Mouse (Mus musculus) CH12.LX (cell line): Measurements from ENCODE around the gene Kctd19. TPM values are rescaled to one million over a fixed set of nuclear protein-coding genes. Genes with fewer than 3 reads are reported as not detected.

ENCODE experiments used
- DNase-seq: peaks from one replicate; pipeline ENCODE4 v3.0.0-alpha.2; 2013; ENCODE audit errors: extremely low read depth
- H3K27ac ChIP-seq: 2 replicates; pipeline ENCODE4 v1.5.1; 2012; ENCODE audit warnings: low read depth, mild to moderate bottlenecking, control low read depth, moderate library complexity; ENCODE audit not compliant: insufficient read depth
- H3K27me3 ChIP-seq: replicated peaks from 2 replicates; pipeline ENCODE3; 2012; ENCODE audit warnings: inconsistent platforms
- H3K36me3 ChIP-seq, 2 experiments: replicated peaks in 1 of 2; 2 replicates each; pipeline versions ENCODE3 to v1.6.1; 2012; ENCODE audit warnings: inconsistent platforms in 1 of 2, low read length in 1 of 2, mild to moderate bottlenecking in 1 of 2, mixed read lengths in 1 of 2, moderate library complexity in 1 of 2; ENCODE audit not compliant: control insufficient read depth in 1 of 2, insufficient read depth in 1 of 2
- H3K4me1 ChIP-seq, 2 experiments: 2 replicates each; pipeline ENCODE4 v1.6.1; 2012; ENCODE audit warnings: inconsistent platforms in 1 of 2, moderate library complexity in 1 of 2; ENCODE audit not compliant: insufficient read depth in 2 of 2, control insufficient read depth in 1 of 2
- H3K4me2 ChIP-seq: 2 replicates; pipeline ENCODE4 v1.6.1; 2012; ENCODE audit warnings: low read depth, mild to moderate bottlenecking, control low read depth; ENCODE audit not compliant: poor library complexity, insufficient read depth, severe bottlenecking
- H3K4me3 ChIP-seq, 3 experiments: fragments of 150-350 bp in 1 of 3; sonication (generic) in 1 of 3; replicated peaks in 1 of 3; 2 replicates each; pipeline versions ENCODE3 to v1.5.1; 2011 to 2012; ENCODE audit warnings: low read depth in 2 of 3, low read length in 2 of 3, mild to moderate bottlenecking in 2 of 3, moderate library complexity in 2 of 3, control low read depth in 1 of 3, improper control_type of control experiment in 1 of 3, inconsistent platforms in 1 of 3, mixed read lengths in 1 of 3; ENCODE audit not compliant: poor library complexity in 1 of 3
- H3K79me2 ChIP-seq: replicated peaks from 2 replicates; pipeline ENCODE4 v1.6.1; 2012; ENCODE audit warnings: mild to moderate bottlenecking, moderate library complexity; ENCODE audit not compliant: control insufficient read depth, poor library complexity, insufficient read depth, severe bottlenecking; ENCODE audit errors: extremely low read depth
- H3K9ac ChIP-seq: 2 replicates; pipeline ENCODE4 v1.6.1; 2012; ENCODE audit warnings: low read depth, mild to moderate bottlenecking, control low read depth, moderate library complexity; ENCODE audit not compliant: insufficient read depth
- H3K9me3 ChIP-seq: replicated peaks from 2 replicates; pipeline ENCODE3; 2012; ENCODE audit warnings: low read length, inconsistent platforms, mixed read lengths
- BHLHE40 ChIP-seq: IDR thresholded peaks from 2 replicates; pipeline ENCODE4 v1.6.1; 2011; ENCODE audit warnings: mild to moderate bottlenecking, low read depth, low read length, improper control_type of control experiment
- CTCF ChIP-seq, 2 experiments: IDR thresholded peaks in 1 of 2; conservative IDR thresholded peaks in 1 of 2; 2 replicates each; pipeline ENCODE4 v1.5.1; 2011 to 2012; ENCODE audit warnings: low read depth in 2 of 2, low read length in 2 of 2, improper control_type of control experiment in 1 of 2, inconsistent platforms in 1 of 2, mild to moderate bottlenecking in 1 of 2, moderate library complexity in 1 of 2
- E2F4 ChIP-seq: IDR thresholded peaks from 2 replicates; pipeline ENCODE4 v1.6.1; 2011; ENCODE audit warnings: low read depth, low read length, improper control_type of control experiment; ENCODE audit not compliant: insufficient replicate concordance
- EP300 ChIP-seq: IDR thresholded peaks from 2 replicates; pipeline ENCODE4 v1.6.1; 2011; ENCODE audit warnings: low read length, improper control_type of control experiment
- HCFC1 ChIP-seq: IDR thresholded peaks from 2 replicates; pipeline ENCODE4 v1.6.1; 2012; ENCODE audit warnings: low read depth, mild to moderate bottlenecking, inconsistent platforms, low read length, improper control_type of control experiment
- IRF4 ChIP-seq: IDR thresholded peaks from 2 replicates; pipeline ENCODE4 v1.6.1; 2014; ENCODE audit warnings: low read depth, mild to moderate bottlenecking, inconsistent platforms, low read length, improper control_type of control experiment
- JUND ChIP-seq: conservative IDR thresholded peaks from 2 replicates; pipeline ENCODE4 v1.6.1; 2011; ENCODE audit warnings: low read depth, low read length, improper control_type of control experiment
- KAT2A ChIP-seq: IDR thresholded peaks from 2 replicates; pipeline ENCODE4 v1.6.1; 2012; ENCODE audit warnings: low read length, improper control_type of control experiment, inconsistent platforms; ENCODE audit not compliant: insufficient replicate concordance
- MAX ChIP-seq: IDR thresholded peaks from 2 replicates; pipeline ENCODE4 v1.6.1; 2011; ENCODE audit warnings: low read length, improper control_type of control experiment
- MAZ ChIP-seq: IDR thresholded peaks from 2 replicates; pipeline ENCODE4 v1.6.1; 2012; ENCODE audit warnings: low read depth, mild to moderate bottlenecking, inconsistent platforms, low read length, improper control_type of control experiment, moderate library complexity
- MXI1 ChIP-seq: IDR thresholded peaks from 2 replicates; pipeline ENCODE4 v1.6.1; 2011; ENCODE audit warnings: mild to moderate bottlenecking, low read depth, low read length, improper control_type of control experiment
- PAX5 ChIP-seq: IDR thresholded peaks from 2 replicates; pipeline ENCODE4 v1.6.1; 2012; ENCODE audit warnings: low read length, inconsistent platforms, mixed read lengths
- RAD21 ChIP-seq: IDR thresholded peaks from 2 replicates; pipeline ENCODE4 v1.6.1; 2011; ENCODE audit warnings: low read depth, mild to moderate bottlenecking, low read length, improper control_type of control experiment, moderate library complexity
- SMC3 ChIP-seq: IDR thresholded peaks from 2 replicates; pipeline ENCODE4 v1.6.1; 2011; ENCODE audit warnings: low read depth, low read length, improper control_type of control experiment
- UBTF ChIP-seq: IDR thresholded peaks from 2 replicates; pipeline ENCODE4 v1.6.1; 2012; ENCODE audit warnings: low read depth, mild to moderate bottlenecking, inconsistent platforms, low read length, improper control_type of control experiment, moderate library complexity
- ZMIZ1 ChIP-seq: IDR thresholded peaks from 2 replicates; pipeline ENCODE4 v1.6.1; 2012; ENCODE audit warnings: low read depth, mild to moderate bottlenecking, inconsistent platforms, low read length, improper control_type of control experiment
- ZNF384 ChIP-seq: IDR thresholded peaks from 2 replicates; pipeline ENCODE4 v1.6.1; 2012; ENCODE audit warnings: low read depth, low read length, improper control_type of control experiment, inconsistent platforms
- dilution Hi-C: fragments of 300-500 bp; cut with MboI; formaldehyde crosslinking; loops from 2 replicates; pipeline ENCODE4 v1.14.3; 2020; ENCODE audit warnings: low sequenced_read_pairs; ENCODE audit not compliant: extremely low pct_unique_long_range_greater_than_20kb, extremely low pct_ligation_motif_present
- in situ Hi-C: fragments of 300-500 bp; cut with MboI; formaldehyde crosslinking; loops from 3 replicates; pipeline ENCODE4 v1.14.3; 2019; ENCODE audit warnings: low sequenced_read_pairs, low pct_ligation_motif_present, low pct_unique_long_range_greater_than_20kb, mixed read lengths
- polyA plus RNA-seq: library from polyadenylated mRNA; unstranded; fragments of >175 nt; gene quantifications from 2 replicates; pipeline ENCODE4 v1.2.1, GENCODE M21; 2012; ENCODE audit warnings: low read depth; ENCODE audit not compliant: insufficient read length
- total RNA-seq, 2 experiments: library from RNA; depleted of rRNA; stranded (reverse); fragments of 300-350 nt in 1 of 2; fragments of >200 nt in 1 of 2; gene quantifications; 2 replicates each; pipeline ENCODE4 v1.2.3; 2012 to 2014

Gene Kctd19
- total and polyA plus RNA-seq, 3 experiments = 0.08 TPM; not detected in 2

DNA sequence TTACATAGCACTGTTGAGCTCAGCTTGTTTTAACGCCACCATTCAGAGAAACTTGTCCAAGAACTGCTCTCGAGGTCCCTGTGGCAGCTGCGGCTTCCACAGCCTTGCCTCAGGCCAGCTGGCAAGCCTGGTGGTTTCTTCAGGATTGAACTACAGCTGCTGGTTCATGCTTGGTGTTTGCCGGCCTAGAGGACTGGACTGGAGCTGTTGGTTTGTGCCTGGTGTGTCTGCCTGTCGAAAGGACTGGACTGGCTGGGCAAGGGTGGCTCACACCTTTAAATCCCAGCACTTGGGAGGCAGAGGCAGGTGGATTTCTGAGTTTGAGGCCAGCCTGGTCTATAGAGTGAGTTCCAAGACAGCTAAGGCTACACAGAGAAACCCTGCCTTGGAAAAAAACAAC is 13.3 kb downstream of the Kctd19 start:
- DNase-seq = no peak
- Histone ChIP-seq H3K4me2 (no peak overlapping the region), H3K27me3 (no peaks in the 10 kb centered on the region), H3K36me3 (no peaks in the 10 kb centered on the region), H3K9ac (no peak overlapping the region), H3K4me3 (no peak overlapping the region), H3K79me2 (no peaks in the 10 kb centered on the region), H3K9me3 (peaks cover 7% of the 10 kb centered on the region), H3K4me1 (peaks cover 3 to 24% of the 10 kb centered on the region in 2 experiments; a peak in 3 of 4 replicates), H3K27ac (no peak overlapping the region)
- dilution Hi-C loops = no loop called here
- TF ChIP-seq EP300 (no peak), E2F4 (no peak), SMC3 (no peak), HCFC1 (no peak)
- in situ Hi-C loops = no loop called here

DNA sequence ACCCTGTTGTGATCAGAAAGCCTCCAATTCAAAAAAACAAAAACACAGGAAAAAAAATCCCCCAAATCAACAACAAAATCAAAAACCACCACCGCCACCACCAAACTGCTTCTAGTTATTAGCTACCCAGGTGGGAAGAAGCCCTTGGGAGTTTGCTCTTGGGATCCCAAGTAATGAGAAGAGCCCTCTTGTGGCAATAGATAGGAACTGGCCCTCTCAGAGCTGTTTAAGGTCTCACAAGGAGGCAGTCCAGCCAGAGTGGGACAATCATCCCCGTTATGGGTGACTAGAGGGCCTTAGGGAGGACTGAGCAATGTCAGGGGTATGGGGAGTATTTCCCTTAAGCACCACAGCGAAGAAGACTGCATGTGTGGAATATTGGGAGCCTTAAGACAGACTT is 15.6 kb downstream of the Kctd19 start:
- in situ Hi-C loops = no loop called here
- H3K4me1 ChIP-seq = peaks cover 19 to 44% of the 10 kb centered on the region in 2 experiments
- no peaks in the 10 kb centered on the region for H3K27me3 ChIP-seq
- peak; percentile 57 for TF ChIP-seq RAD21
- TF ChIP-seq MXI1 = no peak
- TF ChIP-seq CTCF (conservative IDR thresholded peaks at IDR 0.05 in 1 of 2, IDR thresholded peaks at IDR 0.05 in 1 of 2; ENCODE audit: low read depth in 2 of 2, low read length in 2 of 2) = peak; percentile 77 to 81
- TF ChIP-seq ZMIZ1 = no peak
- no peak for TF ChIP-seq HCFC1
- no peak for TF ChIP-seq UBTF
- no peak for TF ChIP-seq JUND
- peak; percentile 84 for TF ChIP-seq SMC3
- TF ChIP-seq MAZ = 0 out of 2 replicates have a peak, but pooled peaks have one; percentile 18
- no peak for TF ChIP-seq ZNF384
- TF ChIP-seq PAX5 = no peak
- 0 out of 2 replicates have a peak, but pooled peaks have one; percentile 20 for TF ChIP-seq IRF4
- TF ChIP-seq KAT2A = no peak
- TF ChIP-seq BHLHE40 = no peak
- TF ChIP-seq MAX = no peak
- no peak overlapping the region for H3K27ac ChIP-seq
- no peak overlapping the region for H3K4me2 ChIP-seq
- H3K36me3 ChIP-seq = no peaks in the 10 kb centered on the region
- peak; percentile 65 for DNase-seq
- H3K9me3 ChIP-seq = peaks cover 7% of the 10 kb centered on the region
- H3K79me2 ChIP-seq = no peaks in the 10 kb centered on the region
- H3K9ac ChIP-seq = no peak overlapping the region
- H3K4me3 ChIP-seq = no peak overlapping the region
- dilution Hi-C loops = no loop called here
